Mouse (Mus musculus): ENCODE results near the gene Epor. TPM values are rescaled to one million over a fixed set of nuclear protein-coding genes. Genes with fewer than 3 reads are reported as not detected.

The Epor gene
- total and polyA plus RNA-seq, 3 experiments, result 192 to 440 TPM; not detected in 1

DNA sequence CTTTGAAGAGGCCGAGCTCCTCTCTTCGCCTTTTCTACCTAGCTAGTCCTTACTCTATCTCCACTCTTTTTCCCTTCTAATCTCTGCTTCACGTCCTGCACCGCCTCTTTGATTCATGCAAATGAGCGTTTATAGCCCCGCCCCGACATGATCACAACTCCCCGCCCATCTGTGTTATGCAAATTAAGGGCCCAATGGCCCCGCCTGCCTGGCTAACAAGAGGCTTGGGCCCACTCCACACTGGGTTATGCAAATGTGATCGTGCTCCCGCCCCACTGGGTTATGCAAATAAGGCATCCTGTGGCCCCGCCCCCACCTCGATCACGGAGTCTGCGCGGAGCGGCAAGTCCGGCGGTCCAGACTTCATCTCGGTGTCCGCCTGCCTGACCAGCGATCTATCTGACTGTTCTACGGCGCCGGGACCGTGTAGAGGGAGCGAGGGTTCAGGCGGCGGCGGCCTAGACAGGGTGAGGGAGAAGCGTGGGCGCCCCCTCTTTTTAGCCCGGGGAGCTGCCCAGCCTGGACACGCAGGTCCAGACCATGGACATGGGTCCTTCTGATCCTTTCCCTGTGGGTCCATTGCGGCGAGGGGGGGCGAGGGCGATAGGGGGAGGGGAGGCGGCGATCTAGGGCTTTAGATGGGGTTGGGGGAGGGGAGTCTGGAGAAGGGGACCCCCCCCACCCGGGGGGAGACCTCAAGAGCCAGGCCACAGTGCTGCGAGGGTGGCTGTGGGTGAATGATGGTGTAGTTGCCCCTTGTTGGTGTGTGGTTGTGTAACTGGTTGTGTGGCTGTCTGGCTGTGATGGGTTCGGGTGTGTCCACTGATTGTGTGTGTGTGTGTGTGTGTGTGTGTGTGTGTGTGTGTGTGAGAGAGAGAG, 26.4 kb downstream of the Epor start, which contains the start of gene Plppr2 (continued):
- TF ChIP-seq EP300 (IDR thresholded peaks at IDR 0.05; ENCODE audit: low read depth in 1 of 2, low read length in 2 of 2) (peak in 1 of 2 experiments; percentile 19; a peak in 1 of 4 replicates), SMC3 (IDR thresholded peaks at IDR 0.05; ENCODE audit: low read depth, low read length) (0 out of 2 replicates have a peak, but pooled peaks have one; percentile 11), JUND (IDR thresholded peaks at IDR 0.05; ENCODE audit: low read depth, low read length) (no peak), TAL1 (IDR thresholded peaks at IDR 0.05; ENCODE audit: low read length) (no peak), ZNF384 (IDR thresholded peaks at IDR 0.05; ENCODE audit: low read depth, low read length) (no peak), HCFC1 (IDR thresholded peaks at IDR 0.05; ENCODE audit: low read depth, low read length) (0 out of 2 replicates have a peak, but pooled peaks have one; percentile 25), TBP (IDR thresholded peaks at IDR 0.05; ENCODE audit: low read depth, low read length) (peak; percentile 68; the same call in 1 of the 2 replicates), ZKSCAN1 (IDR thresholded peaks at IDR 0.05; ENCODE audit: low read depth, low read length) (no peak), MEF2A (IDR thresholded peaks at IDR 0.05; ENCODE audit: extremely low read depth, insufficient replicate concordance, low read depth, low read length, poor library complexity, severe bottlenecking) (no peak), NELFE (IDR thresholded peaks at IDR 0.05; ENCODE audit: low read depth, low read length) (peak; percentile 39), MAX (IDR thresholded peaks at IDR 0.05; ENCODE audit: low read length) (0 out of 2 replicates have a peak, but pooled peaks have one; percentile 31), MYB (IDR thresholded peaks at IDR 0.05; ENCODE audit: low read depth, low read length) (no peak), UBTF (IDR thresholded peaks at IDR 0.05; ENCODE audit: borderline replicate concordance, insufficient read depth, low read depth, low read length) (no peak), E2F4 (IDR thresholded peaks at IDR 0.05; ENCODE audit: borderline replicate concordance, low read depth, low read length) (no peak), KAT2A (conservative IDR thresholded peaks at IDR 0.05; ENCODE audit: low read depth, low read length) (no peak), ETS1 (IDR thresholded peaks at IDR 0.05; ENCODE audit: low read depth, low read length) (no peak; the same call in 1 of the 2 replicates), ELF1 (IDR thresholded peaks at IDR 0.05; ENCODE audit: low read depth, low read length) (0 out of 2 replicates have a peak, but pooled peaks have one; percentile 46), CHD1 (IDR thresholded peaks at IDR 0.05; ENCODE audit: low read depth, low read length) (no peak), ZC3H11A (IDR thresholded peaks at IDR 0.05; ENCODE audit: low read depth, low read length) (no peak), GATA1 (IDR thresholded peaks at IDR 0.05; ENCODE audit: low read depth, low read length) (peak; percentile 59), CTCF (IDR thresholded peaks at IDR 0.05 in 2 of 3, conservative IDR thresholded peaks at IDR 0.05 in 1 of 3; ENCODE audit: control insufficient read depth in 1 of 3, insufficient read depth in 1 of 3, low read depth in 2 of 3, low read length in 3 of 3, poor library complexity in 1 of 3, severe bottlenecking in 1 of 3) (no peak), RCOR1 (IDR thresholded peaks at IDR 0.05; ENCODE audit: low read depth, low read length) (peak; percentile 94), MAFK (IDR thresholded peaks at IDR 0.05; ENCODE audit: borderline replicate concordance, low read depth, low read length) (no peak), ZMIZ1 (IDR thresholded peaks at IDR 0.05; ENCODE audit: low read depth, low read length) (peak; percentile 14; the same call in 1 of the 2 replicates), USF1 (IDR thresholded peaks at IDR 0.05; ENCODE audit: low read depth, low read length) (peak; percentile 45; the same call in 1 of the 2 replicates)
